Mouse (Mus musculus): ENCODE results near the gene Gbp3. TPM values are rescaled to one million over a fixed set of nuclear protein-coding genes. Genes with fewer than 3 reads are reported as not detected.
"Not testable (repeated sequence)": the region's sequence is repeated elsewhere in the genome, so short reads cannot be mapped to it uniquely, and the experiment has no call there.

The Gbp3 gene
- 11.6 and 14.0 TPM in 2 replicates for polyA plus RNA-seq (2012; rRNA removed)

- no peak for DNase-seq (ENCODE audit: extremely low spot score in 1 of 2, low spot score in 1 of 2)
Measured at GRCm38 (mm10) chr3:142559632-142560228, at the start of gene Gbp3. Gene Gbp3 (plus strand): TSS chr3:142560026.

- no peak for DNase-seq (ENCODE audit: extremely low spot score in 1 of 2, low spot score in 1 of 2)
Measured at GRCm38 (mm10) chr3:142528116-142528515, 31.7 kb upstream of the Gbp3 start.

DNA sequence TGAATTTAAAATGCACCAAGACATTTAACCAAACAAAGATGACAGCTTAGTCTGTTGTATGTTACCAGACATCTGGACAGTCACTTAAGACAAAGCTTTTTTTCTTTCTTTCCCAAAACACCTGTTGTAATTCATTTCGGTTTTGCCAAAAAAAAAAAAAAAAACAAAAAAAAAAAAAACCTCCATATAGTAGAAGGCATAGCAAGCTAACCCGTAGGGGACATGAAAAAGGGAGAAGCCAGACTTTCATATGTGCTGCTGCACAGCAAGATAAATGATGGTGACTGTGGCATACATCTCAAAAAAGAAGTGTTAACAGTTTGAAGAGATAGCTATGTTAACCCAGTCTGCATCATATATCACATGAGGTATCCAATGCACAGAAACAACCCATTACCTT is 30.2 kb upstream of the Gbp3 start:
- no peak for DNase-seq (ENCODE audit: extremely low spot score in 1 of 2, low spot score in 1 of 2)

DNA sequence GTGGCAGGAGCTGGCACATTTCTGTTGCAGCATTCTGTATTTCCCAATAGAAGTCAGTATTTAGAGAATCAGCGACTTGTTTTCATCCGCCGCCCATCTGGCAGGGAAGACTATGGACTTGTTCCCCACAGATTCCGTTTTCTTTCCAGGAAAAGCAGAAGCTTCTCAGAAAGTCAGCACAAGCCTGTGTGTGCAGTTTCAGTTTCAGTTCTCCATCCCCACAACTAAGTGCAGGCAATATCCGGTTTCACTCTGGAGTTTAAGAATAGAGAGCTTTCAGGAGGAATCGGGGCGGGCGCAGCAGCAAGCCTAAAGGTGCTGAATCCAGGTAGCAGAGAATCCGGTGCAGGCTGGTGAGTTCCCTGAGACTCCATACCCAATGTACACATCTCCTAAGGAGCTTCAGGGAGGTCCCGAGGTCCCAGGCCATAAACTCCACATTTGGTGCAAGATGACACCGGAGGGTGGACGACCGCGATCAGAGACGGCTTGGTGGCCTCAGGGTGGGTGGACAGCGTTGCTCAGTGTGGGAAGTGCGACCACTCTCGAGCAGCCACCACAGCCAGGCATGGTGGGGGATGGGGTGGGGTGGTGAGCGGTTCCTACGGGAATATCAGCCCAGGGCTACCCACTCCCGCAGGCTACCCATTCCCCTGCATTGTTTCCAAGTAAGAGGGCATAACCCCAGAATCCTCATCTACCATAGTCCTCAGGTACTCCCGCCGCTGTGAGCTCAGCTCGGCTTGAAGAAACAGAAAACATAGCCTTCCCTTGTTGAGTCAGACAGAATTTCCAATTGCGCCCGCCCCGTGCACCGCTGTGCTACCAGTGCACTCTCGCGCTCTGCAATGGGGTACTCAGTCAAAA is 29.5 kb upstream of the Gbp3 start, which contains the start of gene Gbp7:
Gene Gbp7, plus strand, starts transcription at position 256 of the 867 bp plus-strand sequence.
- peak; percentile 12 to 48 for DNase-seq (ENCODE audit: extremely low spot score in 1 of 2, low spot score in 1 of 2)

- no peak for DNase-seq (ENCODE audit: extremely low spot score in 1 of 2, low spot score in 1 of 2)
Measured at GRCm38 (mm10) chr3:142531595-142531994, 28.2 kb upstream of the Gbp3 start.

DNA sequence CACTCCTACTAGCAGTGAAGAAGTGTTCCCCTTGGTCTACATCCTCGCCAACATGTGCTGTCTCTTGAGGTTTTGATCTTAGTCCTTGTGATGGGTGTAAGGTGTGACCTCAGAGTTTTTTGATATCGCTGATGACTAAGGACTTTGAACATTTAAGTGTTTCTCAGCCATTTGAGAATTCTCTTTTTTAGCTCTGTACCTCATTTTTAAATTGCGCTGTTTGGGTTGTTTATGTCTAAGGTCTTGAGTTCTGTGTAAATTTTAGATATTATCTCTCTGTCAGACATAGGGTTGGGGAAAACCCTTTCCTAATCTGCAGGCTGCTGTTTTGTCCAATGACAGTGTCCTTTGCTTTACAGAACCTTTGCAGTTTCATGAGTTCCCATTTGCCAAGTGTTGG is 26.6 kb upstream of the Gbp3 start:
- no peak for DNase-seq (ENCODE audit: extremely low spot score in 1 of 2, low spot score in 1 of 2)

DNA sequence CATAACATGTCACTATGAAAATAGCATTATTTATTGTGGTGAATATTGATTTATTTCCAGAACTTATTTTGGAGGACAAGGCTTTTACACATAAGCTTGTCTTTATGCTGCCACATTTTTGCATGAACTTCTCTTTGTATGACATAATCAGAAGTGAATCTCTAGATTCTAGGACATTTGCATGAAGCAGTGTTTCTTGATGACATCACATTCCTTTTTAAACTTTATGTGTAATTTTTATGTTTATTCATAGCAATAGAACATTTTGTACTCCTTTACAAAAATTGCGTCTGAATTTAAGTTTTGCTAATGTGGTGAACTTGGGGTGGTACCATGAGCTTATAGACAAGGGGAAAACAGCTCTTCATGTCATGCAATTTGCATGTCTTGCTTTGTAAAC is 24.2 kb upstream of the Gbp3 start:
- DNase-seq (ENCODE audit: extremely low spot score in 1 of 2, low spot score in 1 of 2) = no peak

DNA sequence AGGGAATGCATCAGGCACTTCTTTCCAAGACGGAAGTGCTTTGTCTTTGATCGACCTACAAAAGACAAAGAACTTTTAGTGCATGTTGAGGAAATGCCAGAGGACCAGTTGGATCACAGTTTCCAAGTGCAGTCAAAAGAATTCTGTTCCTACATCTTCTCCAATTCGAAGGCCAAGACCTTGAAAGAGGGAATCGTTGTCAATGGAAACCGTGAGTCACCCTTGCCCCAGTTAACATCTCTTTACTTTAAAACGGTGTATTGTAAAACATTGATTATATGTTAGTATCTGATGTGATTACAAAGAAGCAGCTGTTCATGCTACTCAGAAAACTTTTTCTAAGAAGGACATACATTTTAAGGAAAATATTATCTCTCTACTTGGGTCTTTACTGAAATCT is 18.4 kb upstream of the Gbp3 start:
- no peak for DNase-seq (ENCODE audit: extremely low spot score in 1 of 2, low spot score in 1 of 2)

GRCm38 (mm10) chr3:142542776-142543175 is 17.1 kb upstream of the Gbp3 start:
- DNase-seq (ENCODE audit: extremely low spot score in 1 of 2, low spot score in 1 of 2) = not testable (repeated sequence)

DNA sequence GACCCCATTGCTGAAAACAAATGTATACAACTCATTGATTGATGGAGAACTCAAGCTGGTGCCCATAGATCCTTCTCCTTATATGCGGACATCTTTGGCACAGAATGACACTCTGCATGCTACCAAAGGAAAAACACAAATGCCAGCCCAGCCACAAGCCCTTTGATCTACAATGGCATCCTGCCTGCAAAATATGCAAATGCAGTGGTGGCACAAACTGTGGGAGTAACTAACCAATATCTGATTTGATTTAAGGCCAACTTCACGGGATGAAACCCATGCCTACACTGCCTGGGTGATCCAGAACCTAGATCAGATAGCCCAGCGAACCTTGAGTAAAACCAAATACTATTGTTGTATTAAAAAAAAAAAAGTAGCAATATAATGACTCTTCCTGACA is 13.1 kb upstream of the Gbp3 start:
- DNase-seq (ENCODE audit: extremely low spot score in 1 of 2, low spot score in 1 of 2) = no peak

- DNase-seq (ENCODE audit: extremely low spot score in 1 of 2, low spot score in 1 of 2) = no peak
Measured at GRCm38 (mm10) chr3:142550052-142550676, 9.7 kb upstream of the Gbp3 start.

DNA sequence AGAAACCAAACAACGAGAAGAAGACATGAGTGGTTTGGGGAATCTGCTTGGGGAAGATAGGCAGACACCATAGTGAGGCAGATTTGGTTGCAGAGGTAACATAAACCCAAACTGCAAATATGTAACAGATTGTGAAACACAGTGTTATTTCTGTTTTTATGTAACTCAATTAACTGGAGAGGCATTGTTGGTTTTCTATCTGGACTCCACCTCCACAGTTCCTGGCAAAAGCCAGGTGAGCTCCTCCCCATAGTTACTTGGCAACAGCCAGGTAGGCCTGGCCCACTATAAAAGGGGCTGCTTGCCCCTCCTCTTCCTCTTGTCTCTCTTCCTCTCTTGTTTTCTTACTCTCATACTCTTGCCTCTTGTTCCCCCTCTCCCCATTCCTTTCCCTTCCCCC is 5.2 kb upstream of the Gbp3 start:
- DNase-seq (ENCODE audit: extremely low spot score in 1 of 2, low spot score in 1 of 2) = no peak

GRCm38 (mm10) chr3:142555623-142556022 is 4.2 kb upstream of the Gbp3 start:
- DNase-seq (ENCODE audit: extremely low spot score in 1 of 2, low spot score in 1 of 2) = no peak

DNA sequence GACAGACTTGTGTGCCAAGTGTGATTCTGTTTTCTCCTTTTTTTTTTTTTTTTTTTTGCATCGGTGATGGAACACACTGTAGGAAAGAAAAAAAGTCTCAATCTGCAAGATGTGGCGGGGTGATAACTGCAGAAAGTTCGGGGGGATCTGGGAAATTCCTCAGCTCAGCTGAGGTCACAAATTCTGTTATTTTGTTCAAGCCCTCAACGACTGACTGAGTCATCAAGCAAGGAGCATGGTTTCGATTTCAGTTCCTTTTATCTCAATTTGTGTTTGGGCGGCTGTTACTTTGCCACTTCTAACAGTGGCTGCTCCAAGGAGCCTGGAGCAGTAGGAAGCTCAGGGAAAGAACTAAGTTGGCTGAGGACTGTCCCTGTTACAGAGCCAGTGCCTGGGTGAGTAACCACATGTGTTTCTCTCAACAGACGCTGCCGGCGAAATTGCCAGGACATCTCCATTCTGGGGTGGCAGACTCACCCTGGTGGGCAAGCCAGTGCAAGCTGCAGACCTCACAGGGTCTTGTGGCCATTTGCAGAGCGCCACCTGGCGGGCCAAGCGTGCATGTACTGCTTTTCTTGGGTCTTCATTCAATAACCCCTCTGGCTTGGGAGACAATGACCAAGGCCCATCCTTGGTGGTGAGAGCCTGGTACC is 596 bp downstream of the Gbp3 start:
- peak; percentile 58 to 79 for DNase-seq (ENCODE audit: extremely low spot score in 1 of 2, low spot score in 1 of 2)

GRCm38 (mm10) chr3:142561045-142561646 is 1.3 kb downstream of the Gbp3 start:
- DNase-seq (ENCODE audit: extremely low spot score in 1 of 2, low spot score in 1 of 2) = no peak

DNA sequence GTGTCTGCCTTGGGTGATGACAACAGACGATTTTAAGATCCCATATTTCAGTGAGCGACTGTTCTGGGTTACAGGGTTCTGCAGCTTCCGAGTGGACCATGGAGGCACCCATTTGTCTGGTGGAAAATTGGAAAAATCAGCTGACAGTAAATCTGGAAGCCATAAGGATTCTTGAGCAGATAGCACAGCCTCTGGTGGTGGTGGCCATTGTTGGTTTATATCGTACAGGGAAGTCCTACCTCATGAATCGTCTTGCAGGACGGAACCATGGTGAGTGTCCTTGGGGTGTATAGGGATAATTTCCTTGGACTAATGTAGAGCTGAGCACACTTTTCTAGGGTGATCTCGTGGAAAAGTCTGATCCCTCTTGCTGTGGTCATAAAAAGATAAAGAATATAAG is 1.8 kb downstream of the Gbp3 start:
- DNase-seq (ENCODE audit: extremely low spot score in 1 of 2, low spot score in 1 of 2) = no peak

- DNase-seq (ENCODE audit: extremely low spot score in 1 of 2, low spot score in 1 of 2) = not testable (repeated sequence)
Measured at GRCm38 (mm10) chr3:142567490-142567889, 7.7 kb downstream of the Gbp3 start.

- no peak for DNase-seq (ENCODE audit: extremely low spot score in 1 of 2, low spot score in 1 of 2)
Measured at GRCm38 (mm10) chr3:142570738-142571137, 10.9 kb downstream of the Gbp3 start.

DNA sequence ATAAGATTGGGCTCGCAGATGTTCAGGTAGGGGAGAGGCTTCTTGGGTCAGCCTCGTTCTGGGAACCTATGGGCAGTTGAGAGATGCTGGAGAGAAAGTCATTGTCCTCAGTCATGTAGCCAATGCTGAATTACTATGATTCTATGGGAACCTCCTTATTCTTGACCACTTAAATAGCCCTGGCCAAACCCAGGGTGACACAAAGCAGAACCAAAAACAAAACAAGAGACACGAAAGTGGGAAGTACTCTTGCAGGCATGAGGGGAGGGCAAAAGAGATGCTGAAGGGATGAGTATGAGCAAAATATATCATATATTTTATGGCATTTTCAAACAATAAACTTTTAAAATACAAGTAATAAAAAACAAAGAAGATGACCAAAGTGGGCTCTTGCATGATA is 17.3 kb downstream of the Gbp3 start:
- DNase-seq (ENCODE audit: extremely low spot score in 1 of 2, low spot score in 1 of 2) = no peak

DNA sequence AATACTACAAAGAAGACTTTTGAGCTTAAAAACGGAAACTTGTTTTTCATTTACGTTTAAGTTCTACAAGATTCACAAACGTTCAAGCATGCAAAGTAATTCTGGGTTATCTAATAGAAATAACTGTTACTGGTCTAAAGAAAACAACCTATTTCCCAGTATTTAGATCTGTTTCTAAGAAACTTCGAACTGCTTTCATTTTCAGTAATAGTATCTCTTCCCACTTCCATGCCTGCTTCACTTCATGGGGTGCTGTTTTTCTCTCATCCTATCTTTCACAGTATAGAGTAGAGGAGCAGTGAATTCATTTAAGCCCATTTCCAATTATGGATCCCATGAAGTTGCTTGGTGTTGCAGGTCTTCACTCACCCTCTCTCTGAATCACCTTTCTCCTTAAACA is 18.5 kb downstream of the Gbp3 start:
- DNase-seq (ENCODE audit: extremely low spot score in 1 of 2, low spot score in 1 of 2) = no peak

DNA sequence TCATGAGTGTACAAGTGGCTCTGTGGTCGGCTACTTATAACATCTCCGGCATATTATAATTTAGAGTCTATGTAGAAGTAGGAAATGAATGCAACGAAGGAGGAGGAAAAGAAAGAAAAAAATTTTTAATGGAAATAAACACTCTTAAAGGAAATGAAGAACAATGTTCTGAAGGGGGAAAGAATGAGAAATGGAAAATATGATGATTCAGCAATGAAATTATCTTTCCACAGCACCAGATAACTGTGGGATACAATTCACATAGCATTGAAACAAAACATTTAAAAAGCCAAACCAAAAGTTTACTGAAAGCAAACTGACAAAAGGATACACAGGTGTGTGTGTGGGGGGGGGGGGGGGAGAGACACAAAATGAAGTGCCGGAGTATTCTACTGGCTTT is 23.2 kb downstream of the Gbp3 start:
- DNase-seq (ENCODE audit: extremely low spot score in 1 of 2, low spot score in 1 of 2) = no peak

All from frontal cortex, adult 2 months (tissue).